Mouse (Mus musculus) G1E (cell line): ENCODE measurements around the gene Adarb1.

Experiments used
- CTCF ChIP-seq: IDR thresholded peaks from 2 replicates; pipeline ENCODE4 v1.5.1; 2012; ENCODE audit warnings: low read depth, low read length, inconsistent platforms, mixed read lengths
- GATA1 ChIP-seq: IDR thresholded peaks from 2 replicates; pipeline ENCODE4 v1.6.1; 2012; ENCODE audit warnings: borderline replicate concordance, low read length, inconsistent platforms, mixed read lengths
- POLR2AphosphoS5 ChIP-seq: IDR thresholded peaks from 2 replicates; pipeline ENCODE4 v1.6.1; 2012; ENCODE audit warnings: low read depth, low read length, inconsistent platforms; ENCODE audit not compliant: insufficient replicate concordance
- TAL1 ChIP-seq: conservative IDR thresholded peaks from 2 replicates; pipeline ENCODE4 v1.6.1; 2012; ENCODE audit warnings: low read depth, low read length, inconsistent platforms, mixed read lengths

GRCm38 (mm10) chr10:77379199-77379598, 38.9 kb downstream of the Adarb1 start:
- TF ChIP-seq GATA1 (no peak), TAL1 (no peak), CTCF (no peak), POLR2AphosphoS5 (no peak)
